Mouse (Mus musculus): Measurements from ENCODE around the gene Gde1. TPM values are rescaled to one million over a fixed set of nuclear protein-coding genes. Genes with fewer than 3 reads are reported as not detected.
A peak's percentile ranks its signal among the peaks of the same experiment; 100 is the strongest.

Gene Gde1
- polyA plus RNA-seq, 1 experiment = 76.5 TPM

- no peak for TF ChIP-seq TCF12 (IDR thresholded peaks at IDR 0.05; ENCODE audit: insufficient read depth, poor library complexity, severe bottlenecking)
- no peak for TF ChIP-seq CEBPB (IDR thresholded peaks at IDR 0.05; ENCODE audit: insufficient read depth, poor library complexity, severe bottlenecking)
- peak in 1 of 3 experiments; percentile 64 for TF ChIP-seq MYOD1 (IDR thresholded peaks at IDR 0.05; ENCODE audit: control insufficient read depth in 1 of 3, insufficient read length in 2 of 3, low read depth in 2 of 3)
- no peak for TF ChIP-seq POLR2A (IDR thresholded peaks at IDR 0.05; ENCODE audit: insufficient read length, low read depth)
- no peak for TF ChIP-seq E2F4 (IDR thresholded peaks at IDR 0.05; ENCODE audit: insufficient read depth)
- peak in 1 of 3 experiments; percentile 65 for TF ChIP-seq MYOG (IDR thresholded peaks at IDR 0.05; ENCODE audit: control insufficient read depth in 1 of 3, insufficient read depth in 1 of 3, insufficient read length in 2 of 3, low read depth in 2 of 3)
These were observed 16.5 kb downstream of the Gde1 start for GRCm38 (mm10) chr7:118689088-118689487.

DNA sequence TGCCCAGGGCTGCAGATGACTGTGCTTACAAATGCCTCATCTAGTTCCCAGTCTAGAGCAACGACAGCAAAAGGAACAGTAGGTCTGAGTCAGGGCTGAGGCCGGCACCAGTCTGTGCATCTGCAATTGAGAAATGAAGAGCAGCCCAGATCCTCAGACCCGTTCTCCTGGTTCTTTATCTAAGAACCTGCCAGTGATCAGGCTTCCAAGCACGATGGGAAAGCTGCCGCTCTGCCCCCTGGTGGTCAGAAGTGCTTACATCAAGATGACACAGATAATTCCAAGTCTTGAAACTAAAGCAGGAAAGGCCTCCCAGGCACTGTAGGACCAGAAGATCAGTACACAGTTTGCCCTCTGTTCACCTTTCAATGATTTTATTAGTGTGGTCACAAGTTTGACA is 17.4 kb downstream of the Gde1 start:
- Histone ChIP-seq H3K36me3 (ENCODE audit: control insufficient read depth, insufficient read depth) (no peaks in the 10 kb centered on the region), H3K27me3 (ENCODE audit: control insufficient read depth, insufficient read depth, insufficient read length) (no peaks in the 10 kb centered on the region), H3K4me2 (ENCODE audit: low read depth) (no peak overlapping the region), H3K79me2 (ENCODE audit: control insufficient read depth, insufficient read depth) (no peaks in the 10 kb centered on the region), H3K4me3 (no peak overlapping the region), H3ac (ENCODE audit: control insufficient read depth, insufficient read length) (no peak overlapping the region)
- TF ChIP-seq MYOG (IDR thresholded peaks at IDR 0.05; ENCODE audit: control insufficient read depth in 1 of 3, insufficient read depth in 1 of 3, insufficient read length in 2 of 3, low read depth in 2 of 3) = no peak
- no peak for TF ChIP-seq POLR2A (IDR thresholded peaks at IDR 0.05; ENCODE audit: insufficient read length, low read depth)
- no peak for TF ChIP-seq TCF12 (IDR thresholded peaks at IDR 0.05; ENCODE audit: insufficient read depth, poor library complexity, severe bottlenecking)
- TF ChIP-seq MYOD1 (IDR thresholded peaks at IDR 0.05; ENCODE audit: control insufficient read depth in 1 of 3, insufficient read length in 2 of 3, low read depth in 2 of 3) = no peak
- no peak for TF ChIP-seq E2F4 (IDR thresholded peaks at IDR 0.05; ENCODE audit: insufficient read depth)
- no peak for TF ChIP-seq MAX (IDR thresholded peaks at IDR 0.05; ENCODE audit: low read depth)
- no peak for TF ChIP-seq POLR2AphosphoS2 (IDR thresholded peaks at IDR 0.05; ENCODE audit: insufficient read length, low read depth)

More at GRCm38 (mm10) chr7:118689088-118689487, 16.5 kb downstream of the Gde1 start:
- Histone ChIP-seq H3K27me3 (ENCODE audit: control insufficient read depth, insufficient read depth, insufficient read length) (no peaks in the 10 kb centered on the region), H3K4me2 (ENCODE audit: low read depth) (no peak overlapping the region), H3K79me2 (ENCODE audit: control insufficient read depth, insufficient read depth) (no peaks in the 10 kb centered on the region), H3ac (ENCODE audit: control insufficient read depth, insufficient read length) (no peak overlapping the region), H3K36me3 (ENCODE audit: control insufficient read depth, insufficient read depth) (no peaks in the 10 kb centered on the region), H3K4me3 (no peak overlapping the region)

- Histone ChIP-seq H3ac (ENCODE audit: control insufficient read depth, insufficient read length) (no peak overlapping the region), H3K79me2 (ENCODE audit: control insufficient read depth, insufficient read depth) (no peaks in the 10 kb centered on the region), H3K4me2 (ENCODE audit: low read depth) (no peak overlapping the region), H3K36me3 (ENCODE audit: control insufficient read depth, insufficient read depth) (no peaks in the 10 kb centered on the region), H3K4me3 (no peak overlapping the region), H3K27me3 (ENCODE audit: control insufficient read depth, insufficient read depth, insufficient read length) (no peaks in the 10 kb centered on the region)
- no peak for TF ChIP-seq MYOG (IDR thresholded peaks at IDR 0.05; ENCODE audit: control insufficient read depth in 1 of 3, insufficient read depth in 1 of 3, insufficient read length in 2 of 3, low read depth in 2 of 3)
- no peak for TF ChIP-seq POLR2AphosphoS2 (IDR thresholded peaks at IDR 0.05; ENCODE audit: insufficient read length, low read depth)
- no peak for TF ChIP-seq TCF3 (IDR thresholded peaks at IDR 0.05; ENCODE audit: insufficient read length, low read depth)
- no peak for TF ChIP-seq CEBPB (IDR thresholded peaks at IDR 0.05; ENCODE audit: insufficient read depth, poor library complexity, severe bottlenecking)
- no peak for TF ChIP-seq MAX (IDR thresholded peaks at IDR 0.05; ENCODE audit: low read depth)
- TF ChIP-seq MYOD1 (IDR thresholded peaks at IDR 0.05; ENCODE audit: control insufficient read depth in 1 of 3, insufficient read length in 2 of 3, low read depth in 2 of 3) = no peak
- TF ChIP-seq SRF (IDR thresholded peaks at IDR 0.05; ENCODE audit: control insufficient read depth, insufficient read length, low read depth) = no peak
- TF ChIP-seq POLR2A (IDR thresholded peaks at IDR 0.05; ENCODE audit: insufficient read length, low read depth) = no peak
- no peak for TF ChIP-seq REST (IDR thresholded peaks at IDR 0.05; ENCODE audit: insufficient read depth, insufficient read length)
- TF ChIP-seq E2F4 (IDR thresholded peaks at IDR 0.05; ENCODE audit: insufficient read depth) = no peak
- no peak for TF ChIP-seq USF1 (IDR thresholded peaks at IDR 0.05; ENCODE audit: low read depth)
These were observed 28.8 kb downstream of the Gde1 start for GRCm38 (mm10) chr7:118676826-118677225.

DNA sequence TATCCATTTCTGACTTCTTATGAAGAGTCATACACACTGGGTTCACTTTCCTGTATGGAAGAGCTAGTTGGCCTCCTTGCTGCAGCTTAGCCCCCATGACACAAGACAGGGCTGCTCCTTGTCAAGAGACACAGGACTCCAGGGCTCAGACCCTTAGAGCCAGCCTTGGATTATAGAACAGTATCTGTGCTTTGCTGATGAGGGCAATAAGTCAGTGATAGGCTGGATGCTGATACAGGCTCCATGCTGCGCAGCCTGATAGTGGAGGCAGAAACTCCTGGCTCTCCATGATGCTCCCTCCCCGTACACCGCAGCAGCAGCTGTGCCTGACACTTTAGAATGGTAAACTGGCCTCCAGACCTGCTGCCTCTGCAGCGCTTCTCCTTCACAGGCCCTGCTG is 35.4 kb downstream of the Gde1 start:
- no peak overlapping the region for H3K4me3 ChIP-seq
- H3K79me2 ChIP-seq (ENCODE audit: control insufficient read depth, insufficient read depth) = no peaks in the 10 kb centered on the region
- no peak overlapping the region for H3ac ChIP-seq (ENCODE audit: control insufficient read depth, insufficient read length)
- peaks cover 5% of the 10 kb centered on the region for H3K27me3 ChIP-seq (ENCODE audit: control insufficient read depth, insufficient read depth, insufficient read length)
- no peak for TF ChIP-seq CEBPB (IDR thresholded peaks at IDR 0.05; ENCODE audit: insufficient read depth, poor library complexity, severe bottlenecking)
- TF ChIP-seq POLR2AphosphoS2 (IDR thresholded peaks at IDR 0.05; ENCODE audit: insufficient read length, low read depth) = no peak
- no peak for TF ChIP-seq POLR2A (IDR thresholded peaks at IDR 0.05; ENCODE audit: insufficient read length, low read depth)
- no peak for TF ChIP-seq SRF (IDR thresholded peaks at IDR 0.05; ENCODE audit: control insufficient read depth, insufficient read length, low read depth)
- no peak for TF ChIP-seq E2F4 (IDR thresholded peaks at IDR 0.05; ENCODE audit: insufficient read depth)
- TF ChIP-seq TCF3 (IDR thresholded peaks at IDR 0.05; ENCODE audit: insufficient read length, low read depth) = no peak
- TF ChIP-seq MAX (IDR thresholded peaks at IDR 0.05; ENCODE audit: low read depth) = no peak
- no peak for TF ChIP-seq REST (IDR thresholded peaks at IDR 0.05; ENCODE audit: insufficient read depth, insufficient read length)
- TF ChIP-seq MYOD1 (IDR thresholded peaks at IDR 0.05; ENCODE audit: control insufficient read depth in 1 of 3, insufficient read length in 2 of 3, low read depth in 2 of 3) = no peak
- no peak for TF ChIP-seq TCF12 (IDR thresholded peaks at IDR 0.05; ENCODE audit: insufficient read depth, poor library complexity, severe bottlenecking)
- no peak for TF ChIP-seq USF1 (IDR thresholded peaks at IDR 0.05; ENCODE audit: low read depth)
- TF ChIP-seq MYOG (IDR thresholded peaks at IDR 0.05; ENCODE audit: control insufficient read depth in 1 of 3, insufficient read depth in 1 of 3, insufficient read length in 2 of 3, low read depth in 2 of 3) = no peak
- H3K4me2 ChIP-seq (ENCODE audit: low read depth) = no peak overlapping the region
- H3K36me3 ChIP-seq (ENCODE audit: control insufficient read depth, insufficient read depth) = no peaks in the 10 kb centered on the region

DNA sequence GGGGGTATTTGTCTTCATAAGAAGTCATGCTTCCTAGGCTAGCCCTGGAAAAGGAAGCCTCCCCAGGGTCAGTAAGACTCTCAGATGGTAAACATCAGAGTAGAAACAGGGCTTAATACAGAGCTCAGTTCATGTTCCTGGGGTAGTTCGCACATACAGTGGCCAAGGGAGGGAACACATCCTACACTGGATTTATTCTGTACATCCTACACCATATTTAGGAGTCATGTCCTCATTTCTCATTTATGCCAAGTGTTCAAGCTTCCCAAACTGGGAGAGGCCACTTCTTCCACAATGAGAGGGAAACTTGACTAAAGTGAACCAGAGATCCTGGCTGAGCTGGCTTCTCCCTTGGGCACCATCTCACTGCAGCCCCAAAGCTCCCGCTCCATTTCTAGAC is 37.8 kb downstream of the Gde1 start:
- no peak for TF ChIP-seq USF1 (IDR thresholded peaks at IDR 0.05; ENCODE audit: low read depth)
- TF ChIP-seq MYOG (IDR thresholded peaks at IDR 0.05; ENCODE audit: control insufficient read depth in 1 of 3, insufficient read depth in 1 of 3, insufficient read length in 2 of 3, low read depth in 2 of 3) = no peak
- no peak for TF ChIP-seq SRF (IDR thresholded peaks at IDR 0.05; ENCODE audit: control insufficient read depth, insufficient read length, low read depth)
- TF ChIP-seq TCF12 (IDR thresholded peaks at IDR 0.05; ENCODE audit: insufficient read depth, poor library complexity, severe bottlenecking) = no peak
- Histone ChIP-seq H3K27me3 (ENCODE audit: control insufficient read depth, insufficient read depth, insufficient read length) (peaks cover 5% of the 10 kb centered on the region), H3K79me2 (ENCODE audit: control insufficient read depth, insufficient read depth) (no peaks in the 10 kb centered on the region)

More for the DNA sequence above, 37.8 kb downstream of the Gde1 start:
- H3K4me2 ChIP-seq (ENCODE audit: low read depth) = no peak overlapping the region
- no peaks in the 10 kb centered on the region for H3K36me3 ChIP-seq (ENCODE audit: control insufficient read depth, insufficient read depth)
- no peak overlapping the region for H3K4me3 ChIP-seq
- H3ac ChIP-seq (ENCODE audit: control insufficient read depth, insufficient read length) = no peak overlapping the region
